In the genomic region with DNA sequence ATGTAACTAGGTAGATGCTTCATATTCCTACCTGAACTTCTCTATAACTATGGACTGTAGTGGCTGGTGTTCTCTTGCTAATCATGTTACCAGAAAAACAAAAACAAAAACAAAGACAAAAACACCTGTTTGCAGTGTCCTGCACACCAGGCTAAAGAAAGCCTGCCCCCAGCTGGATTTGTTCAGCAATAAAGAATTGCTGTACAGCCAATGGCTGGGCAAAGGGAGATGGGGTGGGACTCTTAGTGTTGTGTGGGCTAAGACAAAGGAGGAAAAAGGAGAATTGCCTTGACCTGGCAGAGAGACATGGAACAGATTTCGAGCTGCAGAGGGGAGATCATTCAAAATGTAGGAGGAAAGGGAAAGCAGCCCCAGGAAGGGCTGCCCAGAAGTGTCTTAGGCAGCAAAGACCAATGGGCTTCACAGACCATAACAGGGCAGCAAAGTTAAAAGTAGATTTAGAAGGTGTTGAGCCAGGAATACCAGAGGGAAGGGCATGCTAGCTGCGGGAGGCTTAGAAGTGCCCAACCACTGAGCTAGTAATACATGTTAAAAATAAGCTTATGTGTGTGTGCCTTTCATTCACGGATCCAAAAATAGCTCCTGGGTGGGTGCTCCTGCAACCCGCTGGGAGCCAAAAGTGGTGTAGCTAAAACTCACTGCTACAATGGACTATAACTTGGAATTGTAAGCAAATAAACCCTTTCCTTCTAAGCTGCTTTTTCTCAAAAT, we compare ENCODE assay signal across 15 mouse cellular contexts. TPM values are rescaled to one million over a fixed set of nuclear protein-coding genes. Genes with fewer than 3 reads are reported as not detected.
A peak's percentile ranks its signal among the peaks of the same experiment; 100 is the strongest.
DNase-seq lines count a peak whose midpoint lies in the region; ATAC-seq and TF ChIP-seq lines count a peak whose summit lies in the region.
"Had no signal": no experiment of that assay in that cellular context is flagged by ENCODE, and none has a peak within 500 bp of the region (broad histone marks: within the 10 kb centered on the region; RNA-seq: fewer than 3 reads in every experiment).

No protein-coding gene starts in this region.

- H3K4me3 ChIP-seq in embryonic facial prominence, embryonic 14.5 days (ENCODE audit: low read depth, low read length), result no peak overlapping the region
- H3K4me3 ChIP-seq in embryonic facial prominence, embryonic 10.5 days, result no peak overlapping the region
- H3K4me3 ChIP-seq in kidney, postnatal 0 days (replicated peaks; ENCODE audit: low read depth, low read length), result no peak overlapping the region
- H3K4me3 ChIP-seq in forebrain, embryonic 14.5 days (ENCODE audit: low read depth, low read length), result no peak overlapping the region
- H3K4me3 ChIP-seq: forebrain, embryonic 12.5 days; megakaryocyte, embryonic 14.5 days had no signal

- H3K36me3 ChIP-seq in embryonic facial prominence, embryonic 14.5 days (ENCODE audit: control insufficient read depth, insufficient read depth, low read length), result no peaks in the 10 kb centered on the region
- H3K36me3 ChIP-seq in embryonic facial prominence, embryonic 10.5 days (replicated peaks), result no peaks in the 10 kb centered on the region
- H3K36me3 ChIP-seq in kidney, postnatal 0 days (ENCODE audit: insufficient read depth, low read length), result no peaks in the 10 kb centered on the region
- no peaks in the 10 kb centered on the region for H3K36me3 ChIP-seq in forebrain, embryonic 14.5 days (ENCODE audit: control insufficient read depth, insufficient read depth, low read length)
- H3K36me3 ChIP-seq: forebrain, embryonic 12.5 days had no signal

- peak; percentile 0 for DNase-seq in embryonic facial prominence, embryonic 14.5 days (ENCODE audit: low spot score)
- no peak for DNase-seq in embryonic facial prominence, embryonic 10.5 days (ENCODE audit: low spot score)
- no peak for DNase-seq in kidney, postnatal 0 days (ENCODE audit: low spot score)
- no peak for DNase-seq in kidney, adult 11 months
- DNase-seq in thymus, postnatal 4 days, result peak; percentile 6
- DNase-seq in thymus, adult 18-20 months, result no peak
- no peak for DNase-seq in urinary bladder, postnatal 4 days (ENCODE audit: low spot score in 2 of 2)
- DNase-seq in forebrain, embryonic 14.5 days (ENCODE audit: low spot score), result no peak
- DNase-seq: cerebellum, adult 9-11 months had no signal

- H3K4me1 ChIP-seq in embryonic facial prominence, embryonic 14.5 days (ENCODE audit: control insufficient read depth, insufficient read depth, low read length), result no peaks in the 10 kb centered on the region
- H3K4me1 ChIP-seq in embryonic facial prominence, embryonic 10.5 days, result no peaks in the 10 kb centered on the region
- H3K4me1 ChIP-seq in kidney, postnatal 0 days (replicated peaks; ENCODE audit: insufficient read depth, low read length), result no peaks in the 10 kb centered on the region
- H3K4me1 ChIP-seq in forebrain, embryonic 14.5 days (ENCODE audit: control insufficient read depth, insufficient read depth, low read length), result no peaks in the 10 kb centered on the region
- H3K4me1 ChIP-seq: forebrain, embryonic 12.5 days had no signal

- peak; percentile 17; the same call in 1 of the 2 replicates for TF ChIP-seq CTCF in kidney, postnatal 0 days (IDR thresholded peaks at IDR 0.05; ENCODE audit: low read depth)

- no peak overlapping the region for H3K9ac ChIP-seq in embryonic facial prominence, embryonic 14.5 days (ENCODE audit: low read depth, low read length)
- no peak overlapping the region for H3K9ac ChIP-seq in kidney, postnatal 0 days (ENCODE audit: low read depth, low read length)
- H3K9ac ChIP-seq in forebrain, embryonic 14.5 days (ENCODE audit: low read length), result no peak overlapping the region
- H3K9ac ChIP-seq: forebrain, embryonic 12.5 days had no signal

- WGBS in embryonic facial prominence, embryonic 14.5 days, result 54% methylated on average over 4 of the region's 4 CpGs
- WGBS in embryonic facial prominence, embryonic 10.5 days, result 81% methylated on average over 4 of the region's 4 CpGs
- WGBS in kidney, postnatal 0 days, result 66% methylated on average over 4 of the region's 4 CpGs
- 63% methylated on average over 4 of the region's 4 CpGs for WGBS in forebrain, embryonic 14.5 days

- H3K4me2 ChIP-seq in embryonic facial prominence, embryonic 14.5 days (ENCODE audit: low read depth, low read length), result no peak overlapping the region
- no peak overlapping the region for H3K4me2 ChIP-seq in kidney, postnatal 0 days (ENCODE audit: low read length)
- no peak overlapping the region for H3K4me2 ChIP-seq in forebrain, embryonic 14.5 days (ENCODE audit: low read length)
- H3K4me2 ChIP-seq: forebrain, embryonic 12.5 days had no signal

- H3K27ac ChIP-seq in embryonic facial prominence, embryonic 14.5 days (replicated peaks; ENCODE audit: low read depth, low read length), result no peak overlapping the region
- H3K27ac ChIP-seq in embryonic facial prominence, embryonic 10.5 days (replicated peaks), result no peak overlapping the region
- no peak overlapping the region for H3K27ac ChIP-seq in kidney, postnatal 0 days
- no peak overlapping the region for H3K27ac ChIP-seq in forebrain, embryonic 14.5 days (ENCODE audit: low read depth, low read length)
- H3K27ac ChIP-seq: forebrain, embryonic 12.5 days had no signal

- no peaks in the 10 kb centered on the region for H3K9me3 ChIP-seq in embryonic facial prominence, embryonic 14.5 days (ENCODE audit: control insufficient read depth, low read length)
- H3K9me3 ChIP-seq in embryonic facial prominence, embryonic 10.5 days, result no peaks in the 10 kb centered on the region
- no peaks in the 10 kb centered on the region for H3K9me3 ChIP-seq in kidney, postnatal 0 days (replicated peaks; ENCODE audit: low read length)
- no peaks in the 10 kb centered on the region for H3K9me3 ChIP-seq in forebrain, embryonic 14.5 days (replicated peaks; ENCODE audit: control insufficient read depth, low read length)
- H3K9me3 ChIP-seq: forebrain, embryonic 12.5 days had no signal

- no peak for ATAC-seq in embryonic facial prominence, embryonic 14.5 days (ENCODE audit: low read depth)
- no peak for ATAC-seq in kidney, postnatal 0 days (replicated peaks; ENCODE audit: low FRiP score, low read depth)
- no peak for ATAC-seq in forebrain, embryonic 14.5 days
- ATAC-seq: activated CD4-positive, CD25-positive, alpha-beta regulatory T cell, adult 4 months had no signal

- no peaks in the 10 kb centered on the region; the same call in 1 of the 2 replicates for H3K27me3 ChIP-seq in embryonic facial prominence, embryonic 14.5 days (replicated peaks; ENCODE audit: control insufficient read depth, insufficient read depth, low read length)
- peaks cover 5% of the 10 kb centered on the region; the same call in 1 of the 2 replicates for H3K27me3 ChIP-seq in embryonic facial prominence, embryonic 10.5 days (replicated peaks; ENCODE audit: low read depth, poor library complexity, severe bottlenecking)
- H3K27me3 ChIP-seq in kidney, postnatal 0 days (ENCODE audit: insufficient read depth, low read length), result no peaks in the 10 kb centered on the region
- no peaks in the 10 kb centered on the region for H3K27me3 ChIP-seq in forebrain, embryonic 14.5 days (replicated peaks; ENCODE audit: control insufficient read depth, insufficient read depth, low read length)

RNA-seq across cellular contexts. Expression of a gene that starts 23.6 kb away (rescaled TPM):
- not detected in 2 replicates for polyA plus RNA-seq in embryonic facial prominence, embryonic 14.5 days (2014; fragmentation: Nextera tagmentation; extraction: Ambion mirVana)
- polyA plus RNA-seq in embryonic facial prominence, embryonic 10.5 days (2016; fragmentation: Nextera tagmentation; extraction: Ambion mirVana), result not detected in 2 replicates
- polyA plus RNA-seq in kidney, postnatal 0 days (2015; fragmentation: Nextera tagmentation; extraction: Ambion mirVana), result not detected in 2 replicates
- not detected in 2 replicates for polyA plus RNA-seq in forebrain, embryonic 14.5 days (2014; fragmentation: Nextera tagmentation; extraction: Ambion mirVana)
- polyA plus RNA-seq: activated CD4-positive, CD25-positive, alpha-beta regulatory T cell, adult 4 months; embryonic facial prominence, embryonic 11.5 days; forebrain, embryonic 12.5 days; hindbrain, embryonic 11.5 days; liver, embryonic 16.5 days had no signal

RNA-seq across cellular contexts. Expression of a gene that starts 31.5 kb away (rescaled TPM):
- polyA plus RNA-seq in embryonic facial prominence, embryonic 14.5 days (2014; fragmentation: Nextera tagmentation; extraction: Ambion mirVana), result 10.4 and 11.3 TPM in 2 replicates
- polyA plus RNA-seq in embryonic facial prominence, embryonic 10.5 days (2016; fragmentation: Nextera tagmentation; extraction: Ambion mirVana), result 12.4 and 15.7 TPM in 2 replicates
- polyA plus RNA-seq in kidney, postnatal 0 days (2015; fragmentation: Nextera tagmentation; extraction: Ambion mirVana), result 9.3 and 9.4 TPM in 2 replicates
- 12.6 and 14.2 TPM in 2 replicates for polyA plus RNA-seq in forebrain, embryonic 14.5 days (2014; fragmentation: Nextera tagmentation; extraction: Ambion mirVana)

Comparison
In these comparisons a context has a peak if more than half of its experiments do, and no peak if none do; other contexts are left out.
1. DNase-seq: peak in embryonic facial prominence, embryonic 14.5 days (single experiment) and thymus, postnatal 4 days (single experiment); none in embryonic facial prominence, embryonic 10.5 days (single experiment), kidney, postnatal 0 days (single experiment), kidney, adult 11 months (single experiment), thymus, adult 18-20 months (0 of 2), urinary bladder, postnatal 4 days (0 of 2) and forebrain, embryonic 14.5 days (single experiment).